Mouse (Mus musculus): Measurements from ENCODE around the gene Ets1. TPM values are rescaled to one million over a fixed set of nuclear protein-coding genes. Genes with fewer than 3 reads are reported as not detected.
A peak's percentile ranks its signal among the peaks of the same experiment; 100 is the strongest.

Gene Ets1
- polyA plus RNA-seq, 1 experiment from 2014 or later, result 355 TPM

GRCm38 (mm10) chr9:32710987-32711652 lies 75.1 kb downstream of the Ets1 start:
- no peak for DNase-seq (ENCODE audit: low spot score)

GRCm38 (mm10) chr9:32711768-32712167 lies 75.7 kb downstream of the Ets1 start:
- DNase-seq (ENCODE audit: low spot score), result no peak

GRCm38 (mm10) chr9:32712383-32712910 lies 76.4 kb downstream of the Ets1 start:
- no peak for DNase-seq (ENCODE audit: low spot score)

GRCm38 (mm10) chr9:32713106-32713505 lies 77.1 kb downstream of the Ets1 start:
- DNase-seq (ENCODE audit: low spot score), result no peak

GRCm38 (mm10) chr9:32713790-32714189 lies 77.8 kb downstream of the Ets1 start:
- no peak for DNase-seq (ENCODE audit: low spot score)

GRCm38 (mm10) chr9:32714487-32714886 lies 78.5 kb downstream of the Ets1 start:
- no peak for DNase-seq (ENCODE audit: low spot score)

- no peak for DNase-seq (ENCODE audit: low spot score)
Observed at GRCm38 (mm10) chr9:32715806-32716466, 79.9 kb downstream of the Ets1 start.

- DNase-seq (ENCODE audit: low spot score), result peak; percentile 82
Observed at GRCm38 (mm10) chr9:32717268-32717920, 81.4 kb downstream of the Ets1 start.

- DNase-seq (ENCODE audit: low spot score), result no peak
Observed at GRCm38 (mm10) chr9:32717931-32718820, 82.2 kb downstream of the Ets1 start.

GRCm38 (mm10) chr9:32718868-32719267 lies 82.8 kb downstream of the Ets1 start:
- no peak for DNase-seq (ENCODE audit: low spot score)

- no peak for DNase-seq (ENCODE audit: low spot score)
Observed at GRCm38 (mm10) chr9:32719941-32720263, 83.9 kb downstream of the Ets1 start.

GRCm38 (mm10) chr9:32720264-32721031 lies 84.4 kb downstream of the Ets1 start:
- DNase-seq (ENCODE audit: low spot score), result no peak

GRCm38 (mm10) chr9:32721081-32721480 lies 85.1 kb downstream of the Ets1 start:
- no peak for DNase-seq (ENCODE audit: low spot score)

GRCm38 (mm10) chr9:32722205-32722604 lies 86.2 kb downstream of the Ets1 start:
- DNase-seq (ENCODE audit: low spot score), result no peak

- DNase-seq (ENCODE audit: low spot score), result peak; percentile 51
Observed at GRCm38 (mm10) chr9:32722969-32723368, 86.9 kb downstream of the Ets1 start.

- no peak for DNase-seq (ENCODE audit: low spot score)
Observed at GRCm38 (mm10) chr9:32724131-32724825, 88.3 kb downstream of the Ets1 start.

- no peak for DNase-seq (ENCODE audit: low spot score)
Observed at GRCm38 (mm10) chr9:32725902-32726301, 89.9 kb downstream of the Ets1 start.

- peak; percentile 51 for DNase-seq (ENCODE audit: low spot score)
Observed at GRCm38 (mm10) chr9:32726595-32726994, 90.6 kb downstream of the Ets1 start.

- no peak for DNase-seq (ENCODE audit: low spot score)
Observed at GRCm38 (mm10) chr9:32727058-32727457, 91.0 kb downstream of the Ets1 start.

- no peak for DNase-seq (ENCODE audit: low spot score)
Observed at GRCm38 (mm10) chr9:32728306-32728705, 92.3 kb downstream of the Ets1 start.
